Mouse (Mus musculus): ENCODE measurements around the gene Trip12. TPM values are rescaled to one million over a fixed set of nuclear protein-coding genes. Genes with fewer than 3 reads are reported as not detected.

The Trip12 gene
- polyA plus RNA-seq, 1 experiment from 2014 or later = 37.3 TPM

DNA sequence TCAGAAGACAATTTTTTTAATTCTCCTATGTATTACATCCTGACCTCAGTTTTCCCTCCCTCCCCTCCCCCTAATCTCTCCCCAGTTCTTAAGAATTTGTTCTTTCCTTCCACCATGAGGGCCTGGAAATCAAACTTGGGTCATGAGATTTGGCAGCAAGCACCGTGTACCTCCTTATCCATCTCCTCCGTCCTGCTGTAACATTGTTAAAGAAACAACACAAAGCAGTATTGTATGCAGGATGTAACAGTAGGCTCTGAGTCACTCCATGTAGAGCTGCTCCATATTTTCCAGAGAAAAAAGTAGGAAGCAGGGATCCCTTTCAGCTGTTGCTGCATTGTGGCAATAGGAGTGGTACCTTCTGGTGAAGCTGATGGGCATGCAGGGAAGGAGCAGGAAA, 15.4 kb upstream of the Trip12 start:
- no peak overlapping the region for H3K27ac ChIP-seq (replicated peaks)
- H3K4me2 ChIP-seq = no peak overlapping the region
- H3K36me3 ChIP-seq = no peaks in the 10 kb centered on the region
- H3K9me3 ChIP-seq (replicated peaks) = no peaks in the 10 kb centered on the region
- no peaks in the 10 kb centered on the region for H3K27me3 ChIP-seq (replicated peaks)
- no peaks in the 10 kb centered on the region for H3K4me1 ChIP-seq
- WGBS = 82% methylated on average over 2 of the region's 2 CpGs
- no peak overlapping the region for H3K9ac ChIP-seq (replicated peaks)
- no peak for ATAC-seq (ENCODE audit: low FRiP score)
- no peak overlapping the region for H3K4me3 ChIP-seq (replicated peaks)

DNA sequence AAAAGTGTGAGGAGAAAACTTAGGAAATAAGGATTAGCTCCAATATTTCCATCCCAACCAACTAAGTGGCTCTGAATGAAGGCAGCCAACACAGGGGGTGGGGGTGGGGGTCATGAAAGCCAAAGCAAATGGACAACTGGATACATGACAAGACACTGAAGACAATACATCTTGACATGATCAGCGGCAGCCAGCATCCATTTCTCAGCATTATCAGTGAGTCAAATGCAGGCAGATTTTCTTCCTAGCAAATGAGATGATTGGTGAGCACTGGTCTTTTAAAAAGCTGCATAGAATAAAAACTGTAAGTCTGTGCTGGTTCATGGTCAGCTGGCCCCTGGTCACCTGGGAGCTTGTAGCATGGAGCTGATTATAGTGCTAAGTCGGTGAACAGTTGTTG, 14.7 kb upstream of the Trip12 start:
- Histone ChIP-seq H3K9me3 (replicated peaks) (no peaks in the 10 kb centered on the region), H3K4me3 (replicated peaks) (no peak overlapping the region), H3K9ac (replicated peaks) (no peak overlapping the region), H3K36me3 (no peaks in the 10 kb centered on the region), H3K27me3 (replicated peaks) (no peaks in the 10 kb centered on the region), H3K4me1 (no peaks in the 10 kb centered on the region), H3K4me2 (no peak overlapping the region), H3K27ac (replicated peaks) (no peak overlapping the region)
- no peak for ATAC-seq (ENCODE audit: low FRiP score)
- WGBS = 84% methylated on average over 2 of the region's 2 CpGs

DNA sequence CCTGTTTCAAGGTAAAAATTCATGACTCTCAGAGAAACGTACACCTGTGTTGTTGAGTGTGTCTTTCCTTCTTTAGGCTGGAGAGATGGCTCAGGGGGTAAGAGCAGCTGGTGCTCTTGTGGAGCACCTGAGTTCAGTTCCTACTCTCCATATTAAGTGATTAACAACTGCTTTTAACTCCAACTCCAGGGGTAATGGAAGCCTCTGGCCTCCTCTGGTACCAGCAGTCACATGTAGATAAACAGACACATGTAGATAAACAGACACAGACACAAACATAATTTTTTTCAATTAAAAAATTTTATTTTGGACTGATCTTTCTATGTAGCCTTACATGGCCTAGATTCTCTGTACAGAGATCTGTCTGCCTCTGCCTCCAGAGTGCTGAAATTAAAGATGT, 13.4 kb upstream of the Trip12 start:
- Histone ChIP-seq H3K36me3 (no peaks in the 10 kb centered on the region), H3K4me2 (no peak overlapping the region), H3K4me3 (replicated peaks) (no peak overlapping the region), H3K27me3 (replicated peaks) (no peaks in the 10 kb centered on the region), H3K9me3 (replicated peaks) (no peaks in the 10 kb centered on the region), H3K9ac (replicated peaks) (no peak overlapping the region), H3K4me1 (no peaks in the 10 kb centered on the region), H3K27ac (replicated peaks) (no peak overlapping the region)
- ATAC-seq (ENCODE audit: low FRiP score) = no peak
- 91% methylated on average over 1 of the region's 1 CpGs for WGBS

DNA sequence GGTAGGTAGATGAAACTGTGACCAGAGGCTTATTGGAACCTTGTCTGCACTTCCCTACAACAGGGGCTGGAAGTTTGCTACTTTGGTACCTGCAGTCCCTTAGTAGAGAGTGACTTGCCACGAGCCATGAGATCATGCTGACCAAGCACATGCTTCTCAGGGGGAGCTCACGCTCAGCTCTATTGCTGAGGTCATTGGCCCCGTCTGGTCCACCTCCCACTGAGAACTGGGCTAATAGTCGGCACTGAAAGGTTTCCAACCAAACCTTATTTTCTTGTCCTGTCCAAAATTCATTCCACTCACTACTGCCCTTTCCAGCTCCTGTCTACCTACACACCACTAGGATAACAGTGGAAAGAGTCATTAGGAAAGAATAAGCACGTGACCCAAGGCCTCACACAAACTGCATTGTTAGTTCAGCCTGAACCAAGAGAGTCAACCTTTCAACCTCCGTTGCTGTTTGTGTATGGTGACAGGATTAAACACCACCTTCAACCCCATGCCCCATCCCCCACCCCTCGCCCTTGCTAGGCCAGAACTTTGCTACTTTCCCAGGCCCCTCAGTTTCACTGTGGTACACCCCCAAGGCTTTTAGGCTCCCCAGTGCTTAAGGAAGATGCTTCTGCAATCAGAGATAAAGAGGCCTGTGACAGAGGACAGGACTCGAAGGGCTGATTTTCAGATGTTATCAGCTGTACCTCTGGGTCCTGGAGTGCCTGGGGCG, 11.4 kb upstream of the Trip12 start:
- no peak overlapping the region for H3K27ac ChIP-seq (replicated peaks)
- H3K4me1 ChIP-seq = no peaks in the 10 kb centered on the region
- no peak overlapping the region for H3K4me3 ChIP-seq (replicated peaks)
- no peaks in the 10 kb centered on the region for H3K9me3 ChIP-seq (replicated peaks)
- ATAC-seq (ENCODE audit: low FRiP score) = no peak
- H3K9ac ChIP-seq (replicated peaks) = no peak overlapping the region
- H3K27me3 ChIP-seq (replicated peaks) = no peaks in the 10 kb centered on the region
- 52% methylated on average over 9 of the region's 9 CpGs for WGBS
- no peaks in the 10 kb centered on the region; the same call in 1 of the 2 replicates for H3K36me3 ChIP-seq
- H3K4me2 ChIP-seq = no peak overlapping the region

DNA sequence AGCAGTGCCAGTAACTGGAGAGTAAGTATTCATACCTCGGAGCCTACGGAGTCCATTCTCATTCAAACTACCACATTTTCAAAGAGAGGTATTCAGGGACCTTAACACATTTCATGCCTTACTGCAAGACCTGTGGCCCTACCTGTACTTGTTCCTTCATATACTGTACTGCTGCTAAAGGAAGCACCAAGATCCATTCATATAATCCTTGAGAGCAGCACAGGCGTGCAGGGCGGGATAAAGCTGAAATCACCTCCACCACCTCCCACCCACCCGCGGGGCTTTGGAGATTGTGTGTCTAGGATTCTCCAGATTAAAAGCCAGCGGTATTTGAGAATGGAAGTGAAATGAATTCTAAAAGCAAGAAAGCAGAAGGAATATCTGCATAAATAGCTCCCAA, 10.2 kb upstream of the Trip12 start:
- ATAC-seq (ENCODE audit: low FRiP score) = no peak
- H3K27ac ChIP-seq (replicated peaks) = no peak overlapping the region
- H3K36me3 ChIP-seq = no peaks in the 10 kb centered on the region; the same call in 1 of the 2 replicates
- no peak overlapping the region for H3K4me2 ChIP-seq
- H3K27me3 ChIP-seq (replicated peaks) = no peaks in the 10 kb centered on the region
- no peaks in the 10 kb centered on the region for H3K4me1 ChIP-seq
- no peak overlapping the region for H3K4me3 ChIP-seq (replicated peaks)
- 95% methylated on average over 7 of the region's 7 CpGs for WGBS
- no peak overlapping the region for H3K9ac ChIP-seq (replicated peaks)
- no peaks in the 10 kb centered on the region for H3K9me3 ChIP-seq (replicated peaks)

DNA sequence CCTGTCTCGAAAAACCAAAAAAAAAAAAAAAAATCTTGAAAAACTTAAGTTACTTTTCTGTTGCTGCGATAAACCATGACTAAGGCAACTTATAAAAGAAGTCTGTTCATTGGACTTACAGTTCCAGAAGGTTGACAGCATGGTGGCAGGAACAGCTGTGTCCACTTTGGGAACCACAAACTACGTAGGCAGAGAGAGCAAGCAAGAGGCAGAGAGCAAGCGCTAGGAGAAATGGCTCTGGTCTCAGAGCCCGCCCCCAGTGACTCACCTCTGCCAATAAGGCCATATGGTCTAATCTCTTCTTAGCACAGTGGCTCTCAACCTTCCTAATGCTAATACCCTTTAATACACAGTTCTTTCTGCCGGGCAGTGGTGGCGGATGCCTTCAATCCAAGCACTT, 9.5 kb upstream of the Trip12 start:
- H3K4me3 ChIP-seq (replicated peaks) = no peak overlapping the region
- no peaks in the 10 kb centered on the region for H3K9me3 ChIP-seq (replicated peaks)
- no peak for ATAC-seq (ENCODE audit: low FRiP score)
- no peak overlapping the region for H3K27ac ChIP-seq (replicated peaks)
- no peaks in the 10 kb centered on the region for H3K4me1 ChIP-seq
- H3K4me2 ChIP-seq = no peak overlapping the region
- no peaks in the 10 kb centered on the region; the same call in 1 of the 2 replicates for H3K36me3 ChIP-seq
- 92% methylated on average over 7 of the region's 7 CpGs for WGBS
- no peak overlapping the region for H3K9ac ChIP-seq (replicated peaks)
- H3K27me3 ChIP-seq (replicated peaks) = no peaks in the 10 kb centered on the region

DNA sequence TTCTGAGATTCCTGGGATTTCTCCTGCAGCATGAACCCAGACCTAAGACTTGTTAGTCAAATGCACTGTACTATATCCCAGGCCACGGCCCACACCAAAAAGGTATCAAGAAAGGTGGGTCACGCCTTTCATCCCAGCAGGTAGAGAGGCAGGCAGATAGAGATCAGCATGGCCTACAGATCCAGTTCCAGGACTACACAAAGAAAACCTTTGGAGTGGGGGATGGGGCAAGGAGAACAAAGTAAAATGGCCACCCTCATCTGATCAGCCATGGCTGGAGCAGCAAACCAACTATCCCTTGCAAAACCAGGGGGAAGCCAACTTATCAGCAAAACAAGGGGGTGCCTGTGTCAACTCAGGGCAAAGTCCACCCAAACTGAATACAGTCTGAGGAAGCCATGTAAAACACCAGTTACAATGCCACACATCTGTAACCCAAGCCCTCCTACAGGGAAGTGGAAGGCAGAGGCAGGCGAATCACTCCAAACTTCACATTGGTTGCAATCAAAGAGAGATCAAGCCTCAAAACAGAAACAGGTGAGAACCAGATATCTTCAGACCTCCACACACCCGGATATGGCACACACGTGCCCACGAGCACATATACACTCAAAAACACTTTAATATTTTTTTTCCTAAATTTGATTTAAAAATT, 8.6 kb upstream of the Trip12 start:
- no peaks in the 10 kb centered on the region for H3K27me3 ChIP-seq (replicated peaks)
- 98% methylated on average over 6 of the region's 6 CpGs for WGBS
- no peak for ATAC-seq (ENCODE audit: low FRiP score)
- no peak overlapping the region for H3K9ac ChIP-seq (replicated peaks)
- H3K27ac ChIP-seq (replicated peaks) = no peak overlapping the region
- no peaks in the 10 kb centered on the region; the same call in 1 of the 2 replicates for H3K36me3 ChIP-seq
- H3K4me2 ChIP-seq = no peak overlapping the region
- H3K4me3 ChIP-seq (replicated peaks) = no peak overlapping the region
- H3K9me3 ChIP-seq (replicated peaks) = no peaks in the 10 kb centered on the region
- no peaks in the 10 kb centered on the region for H3K4me1 ChIP-seq

DNA sequence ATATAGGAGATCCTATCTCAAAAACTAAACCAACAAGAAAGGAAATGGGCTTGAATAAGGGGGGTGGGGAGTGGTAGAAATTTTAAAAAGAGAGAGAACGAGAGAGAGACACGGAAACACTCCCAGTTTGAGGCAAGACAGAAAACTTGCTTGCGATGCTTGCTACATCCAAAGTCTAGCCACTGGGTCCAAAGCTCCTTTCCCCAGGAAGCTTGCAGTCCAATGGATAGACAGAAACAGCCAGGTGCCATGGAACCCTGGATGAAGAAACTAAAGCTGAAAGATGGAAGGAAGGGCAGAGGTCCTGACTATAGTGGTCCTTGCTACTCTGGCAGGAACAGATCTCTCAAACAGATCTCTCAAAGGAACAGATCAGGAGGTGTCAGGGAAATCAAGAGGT, 8.0 kb upstream of the Trip12 start:
- Histone ChIP-seq H3K36me3 (no peaks in the 10 kb centered on the region; the same call in 1 of the 2 replicates), H3K4me3 (replicated peaks) (no peak overlapping the region), H3K9ac (replicated peaks) (no peak overlapping the region), H3K4me2 (no peak overlapping the region), H3K27me3 (replicated peaks) (no peaks in the 10 kb centered on the region), H3K27ac (replicated peaks) (no peak overlapping the region), H3K9me3 (replicated peaks) (no peaks in the 10 kb centered on the region), H3K4me1 (no peaks in the 10 kb centered on the region)
- ATAC-seq (ENCODE audit: low FRiP score) = no peak
- WGBS = over 99% methylated on average over 3 of the region's 3 CpGs

DNA sequence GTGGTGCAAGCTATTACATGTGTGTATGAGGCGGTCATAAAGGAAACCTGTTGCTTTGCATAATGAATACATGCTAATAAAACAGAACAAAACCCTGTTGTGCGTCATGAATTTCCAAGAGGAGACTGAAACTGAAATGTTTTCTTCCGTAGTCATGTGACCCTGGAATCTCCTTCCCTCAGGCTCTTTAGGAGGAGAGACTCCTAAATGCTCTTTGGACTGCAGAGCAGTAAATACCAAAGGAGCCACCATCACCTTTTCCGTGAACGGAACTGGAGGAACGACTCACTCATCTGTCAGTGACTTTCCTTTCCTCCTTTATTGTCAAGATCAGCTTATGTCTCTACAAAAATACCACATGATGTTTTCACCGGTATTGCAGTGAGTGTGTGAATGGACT, 7.4 kb upstream of the Trip12 start:
- Histone ChIP-seq H3K9ac (replicated peaks) (no peak overlapping the region), H3K27ac (replicated peaks) (no peak overlapping the region), H3K4me1 (no peaks in the 10 kb centered on the region), H3K36me3 (no peaks in the 10 kb centered on the region; the same call in 1 of the 2 replicates), H3K27me3 (replicated peaks) (no peaks in the 10 kb centered on the region), H3K4me3 (replicated peaks) (no peak overlapping the region), H3K4me2 (no peak overlapping the region), H3K9me3 (replicated peaks) (no peaks in the 10 kb centered on the region)
- WGBS = 84% methylated on average over 7 of the region's 7 CpGs
- ATAC-seq (ENCODE audit: low FRiP score) = no peak

DNA sequence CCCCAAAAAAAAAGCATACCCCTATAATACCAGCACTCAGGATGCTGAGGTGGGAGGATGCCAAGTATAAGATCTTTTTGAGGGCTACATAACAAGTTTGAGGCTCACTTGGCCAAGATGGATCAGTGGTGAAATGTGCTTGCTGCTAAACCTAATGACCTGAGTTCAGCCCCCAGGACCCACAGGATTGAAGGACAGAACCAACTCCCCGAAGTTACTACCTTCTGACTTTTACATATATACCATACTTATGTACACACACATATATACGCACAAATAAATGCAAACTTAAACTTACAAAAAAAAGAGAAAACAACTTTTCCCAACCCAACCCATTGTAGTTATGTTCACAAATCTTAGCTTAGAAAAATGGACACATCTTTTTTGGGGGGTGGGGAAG, 3.0 kb upstream of the Trip12 start:
- Histone ChIP-seq H3K27ac (replicated peaks) (no peak overlapping the region), H3K4me1 (peaks cover 10% of the 10 kb centered on the region), H3K9ac (replicated peaks) (no peak overlapping the region), H3K4me3 (replicated peaks) (no peak overlapping the region), H3K4me2 (no peak overlapping the region), H3K36me3 (no peaks in the 10 kb centered on the region; the same call in 1 of the 2 replicates), H3K9me3 (replicated peaks) (no peaks in the 10 kb centered on the region), H3K27me3 (replicated peaks) (no peaks in the 10 kb centered on the region)
- no peak for ATAC-seq (ENCODE audit: low FRiP score)
- WGBS = 93% methylated on average over 2 of the region's 2 CpGs

DNA sequence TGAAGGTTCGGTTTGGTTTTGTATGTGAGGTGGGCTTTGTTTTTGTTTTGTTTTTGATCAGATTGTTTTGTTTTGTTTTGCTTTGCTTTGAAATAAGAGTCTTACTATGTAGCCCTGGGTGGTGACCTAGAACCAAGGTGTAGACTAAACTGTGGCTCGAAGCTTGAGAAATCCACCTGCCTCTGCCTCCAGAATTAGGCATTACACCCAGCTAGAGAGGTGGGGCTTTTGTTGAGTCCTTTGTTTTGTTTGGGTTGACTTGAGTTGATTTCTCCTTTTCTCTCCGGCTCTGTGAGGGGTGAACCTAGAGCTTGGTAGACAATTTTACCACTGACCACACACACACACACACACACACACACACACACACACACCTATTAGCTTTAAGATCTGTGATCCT, 745 bp upstream of the Trip12 start:
- Histone ChIP-seq H3K9ac (replicated peaks) (peak overlapping the region; percentile 99), H3K4me3 (replicated peaks) (peak overlapping the region; percentile 95), H3K27me3 (replicated peaks) (no peaks in the 10 kb centered on the region), H3K27ac (replicated peaks) (no peak overlapping the region), H3K36me3 (no peaks in the 10 kb centered on the region), H3K9me3 (replicated peaks) (no peaks in the 10 kb centered on the region), H3K4me1 (peaks cover 30% of the 10 kb centered on the region), H3K4me2 (peak overlapping the region; percentile 81)
- no peak for ATAC-seq (ENCODE audit: low FRiP score)
- 58% methylated on average over 3 of the region's 3 CpGs for whole genome bisulfite sequencing

DNA sequence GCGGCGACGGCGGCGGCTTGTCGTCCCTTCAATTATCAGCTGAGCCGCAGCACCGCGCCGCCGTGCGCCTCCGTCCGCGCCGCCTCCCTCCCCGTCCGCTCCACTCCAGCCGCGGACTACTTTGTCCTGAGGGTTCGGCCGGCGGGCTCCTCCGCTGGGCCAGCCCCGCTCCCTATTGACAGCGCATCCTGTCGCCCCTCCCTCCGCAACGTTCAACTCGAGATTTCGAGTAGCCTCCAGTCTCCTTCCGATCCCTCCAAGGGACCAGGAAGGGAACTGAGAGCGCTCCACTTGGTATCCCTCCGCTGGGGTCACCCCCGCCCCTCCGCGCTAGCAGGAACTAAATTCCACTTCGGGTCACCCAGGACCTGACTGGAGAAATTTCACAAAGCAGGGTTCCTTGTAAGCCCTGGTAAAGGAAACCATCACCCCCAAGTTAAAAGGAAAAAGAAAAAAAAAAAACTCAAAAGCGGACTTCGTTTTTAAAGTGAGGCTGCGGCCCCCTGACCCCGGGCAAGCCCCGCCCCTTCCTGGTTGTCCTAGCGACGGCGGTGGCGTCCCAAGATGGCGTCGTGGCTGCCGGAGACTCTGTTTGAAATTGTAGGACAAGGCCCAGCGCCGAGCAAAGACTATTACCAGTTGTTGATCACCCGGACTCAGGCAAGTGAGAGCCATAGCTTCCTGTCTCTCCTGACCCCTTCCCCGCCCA, 853 bp downstream of the Trip12 start, which contains the start of gene Fbxo36:
Gene Fbxo36, plus strand, starts transcription at position 533 of the 709 bp plus-strand sequence.
- Histone ChIP-seq H3K9me3 (replicated peaks) (no peaks in the 10 kb centered on the region), H3K4me1 (peaks cover 32% of the 10 kb centered on the region), H3K27me3 (replicated peaks) (no peaks in the 10 kb centered on the region), H3K4me2 (peak within 1 kb of the TSS; percentile 81), H3K9ac (replicated peaks) (peak within 1 kb of the TSS; percentile 99), H3K36me3 (no peaks in the 10 kb centered on the region), H3K4me3 (replicated peaks) (peak within 1 kb of the TSS; percentile 95), H3K27ac (replicated peaks) (peak within 1 kb of the TSS; percentile 96)
- under 1% methylated on average over 49 of the region's 54 CpGs for WGBS
- peak; percentile 87 for ATAC-seq (ENCODE audit: low FRiP score)

All from neural tube, embryonic 15.5 days (tissue).